Mouse (Mus musculus) heart, adult 2 months (tissue): ENCODE measurements around the gene 2410137M14Rik. TPM values are rescaled to one million over a fixed set of nuclear protein-coding genes. Genes with fewer than 3 reads are reported as not detected.

ENCODE experiments used
- DNase-seq, 2 experiments: peaks; one replicate each; pipeline ENCODE4 v3.0.0; 2021
- H3K27ac ChIP-seq: fragments of 200-600 bp; 2 replicates; pipeline ENCODE4 v1.8.1; 2022
- H3K27me3 ChIP-seq: fragments of 200-500 bp; 2 replicates; pipeline ENCODE4 v1.6.1; 2012; ENCODE audit warnings: mild to moderate bottlenecking, low read length, inconsistent platforms, mixed read lengths; ENCODE audit not compliant: control insufficient read depth, insufficient read depth
- H3K36me3 ChIP-seq: fragments of 200-500 bp; 2 replicates; pipeline ENCODE4 v1.6.1; 2012; ENCODE audit warnings: low read length, inconsistent platforms; ENCODE audit not compliant: control insufficient read depth, insufficient read depth
- H3K4me1 ChIP-seq: fragments of 200-500 bp; 2 replicates; pipeline ENCODE4 v1.6.1; 2011; ENCODE audit warnings: low read length; ENCODE audit not compliant: control insufficient read depth, insufficient read depth
- H3K4me3 ChIP-seq: fragments of 200-600 bp; 2 replicates; pipeline ENCODE4 v1.8.1; 2022
- H3K79me2 ChIP-seq: fragments of 200-500 bp; replicated peaks from 2 replicates; pipeline ENCODE4 v1.6.1; 2012; ENCODE audit warnings: mild to moderate bottlenecking, inconsistent platforms, low read length, moderate library complexity, mixed read lengths; ENCODE audit not compliant: control insufficient read depth, insufficient read depth
- H3K9ac ChIP-seq: fragments of 200-500 bp; 2 replicates; pipeline ENCODE4 v1.6.1; 2012; ENCODE audit warnings: low read depth, mild to moderate bottlenecking, control low read depth, inconsistent platforms, low read length, mixed read lengths
- CTCF ChIP-seq: fragments of 200-600 bp; IDR thresholded peaks from 2 replicates; pipeline ENCODE4 v1.8.1; 2022; ENCODE audit warnings: antibody characterized with exemption, mild to moderate bottlenecking, moderate library complexity
- EP300 ChIP-seq: fragments of 200-500 bp; IDR thresholded peaks from 2 replicates; pipeline ENCODE4 v1.6.1; 2011; ENCODE audit warnings: low read depth, low read length, control low read depth; ENCODE audit not compliant: insufficient read depth
- POLR2A ChIP-seq: fragments of 200-500 bp; IDR thresholded peaks from 2 replicates; pipeline ENCODE4 v1.6.1; 2011; ENCODE audit warnings: mild to moderate bottlenecking, low read depth, low read length, control low read depth; ENCODE audit not compliant: insufficient read depth
- WGBS: fragments of 180-500 bp; shearing (Covaris S2); methylation state at CpG from one replicate; pipeline ENCODE4 v1.1.7; 2018; 5-methylcytosine and 5-hydroxymethylcytosine counted together
- intact Hi-C: fragments of 180-260 bp; cut with DNase I; formaldehyde crosslinking; loops from one replicate; pipeline ENCODE4 v1.15.1; 2025
- polyA plus RNA-seq: library from polyadenylated mRNA; depleted of rRNA; stranded (reverse); fragments of >200 nt; gene quantifications from 2 replicates; pipeline ENCODE4 v1.2.3, GENCODE M21; 2012
- total RNA-seq, 2 experiments: library from RNA; stranded (reverse); gene quantifications; 2 replicates each; pipeline ENCODE4 v1.2.3; 2021

2410137M14Rik gene
- total and polyA plus RNA-seq, 3 experiments = 0.27 to 0.63 (median 0.61) TPM

- no peak for DNase-seq
- WGBS = 93% methylated on average over 17 of the region's 17 CpGs
- Histone ChIP-seq H3K36me3 (no peaks in the 10 kb centered on the region), H3K4me1 (no peaks in the 10 kb centered on the region), H3K4me3 (no peak overlapping the region), H3K27ac (no peak overlapping the region), H3K79me2 (no peaks in the 10 kb centered on the region), H3K27me3 (no peaks in the 10 kb centered on the region), H3K9ac (no peak overlapping the region)
- intact Hi-C loops = no loop called here
- TF ChIP-seq EP300 = no peak
- no peak for TF ChIP-seq POLR2A
- no peak for TF ChIP-seq CTCF
These were observed 28.5 kb upstream of the 2410137M14Rik start for GRCm38 (mm10) chr17:37009460-37010042.

GRCm38 (mm10) chr17:37008161-37008560 is 27.1 kb upstream of the 2410137M14Rik start:
- no peaks in the 10 kb centered on the region for H3K79me2 ChIP-seq
- no peaks in the 10 kb centered on the region for H3K36me3 ChIP-seq
- H3K27me3 ChIP-seq = no peaks in the 10 kb centered on the region
- no peak for DNase-seq
- no peak overlapping the region for H3K27ac ChIP-seq
- 87% methylated on average over 6 of the region's 6 CpGs for WGBS
- H3K4me3 ChIP-seq = no peak overlapping the region
- intact Hi-C loops = no loop called here
- no peak for TF ChIP-seq CTCF
- no peak for TF ChIP-seq POLR2A
- TF ChIP-seq EP300 = no peak
- no peak overlapping the region for H3K9ac ChIP-seq
- H3K4me1 ChIP-seq = no peaks in the 10 kb centered on the region

GRCm38 (mm10) chr17:37003366-37003765 is 22.3 kb upstream of the 2410137M14Rik start:
- WGBS = 27% methylated on average over 4 of the region's 4 CpGs
- Histone ChIP-seq H3K4me1 (no peaks in the 10 kb centered on the region), H3K4me3 (peak overlapping the region; percentile 60; the same call in 1 of the 2 replicates), H3K27me3 (no peaks in the 10 kb centered on the region), H3K27ac (no peak overlapping the region), H3K36me3 (no peaks in the 10 kb centered on the region), H3K79me2 (no peaks in the 10 kb centered on the region), H3K9ac (no peak overlapping the region)
- intact Hi-C loops = no loop called here
- TF ChIP-seq CTCF = no peak
- TF ChIP-seq EP300 = no peak
- TF ChIP-seq POLR2A = no peak
- DNase-seq = no peak

GRCm38 (mm10) chr17:37002364-37003330 is 21.6 kb upstream of the 2410137M14Rik start:
- Histone ChIP-seq H3K4me1 (no peaks in the 10 kb centered on the region), H3K27ac (peak overlapping the region; percentile 59), H3K27me3 (no peaks in the 10 kb centered on the region), H3K36me3 (no peaks in the 10 kb centered on the region), H3K79me2 (no peaks in the 10 kb centered on the region), H3K4me3 (peak overlapping the region; percentile 60), H3K9ac (peak overlapping the region; percentile 63)
- TF ChIP-seq CTCF (no peak), POLR2A (no peak), EP300 (no peak)
- 1% methylated on average over 49 of the region's 49 CpGs for WGBS
- intact Hi-C loops = no loop called here
- peak; percentile 44 to 53 for DNase-seq

GRCm38 (mm10) chr17:37000863-37001262 is 19.8 kb upstream of the 2410137M14Rik start, which contains the start of gene Zfp57:
TSS of gene Zfp57 (plus strand) at chr17:37001163.
- Histone ChIP-seq H3K27me3 (no peaks in the 10 kb centered on the region), H3K4me3 (no peak within 1 kb of the TSS), H3K79me2 (no peaks in the 10 kb centered on the region), H3K36me3 (no peaks in the 10 kb centered on the region), H3K27ac (no peak within 1 kb of the TSS), H3K4me1 (no peaks in the 10 kb centered on the region), H3K9ac (no peak within 1 kb of the TSS)
- DNase-seq = no peak
- WGBS = 92% methylated on average over 7 of the region's 7 CpGs
- TF ChIP-seq EP300 (no peak), POLR2A (no peak)
- intact Hi-C loops = no loop called here

GRCm38 (mm10) chr17:36998477-36998876 is 17.4 kb upstream of the 2410137M14Rik start:
- Histone ChIP-seq H3K79me2 (no peaks in the 10 kb centered on the region), H3K27me3 (no peaks in the 10 kb centered on the region), H3K27ac (no peak overlapping the region), H3K4me1 (no peaks in the 10 kb centered on the region), H3K4me3 (no peak overlapping the region), H3K36me3 (no peaks in the 10 kb centered on the region), H3K9ac (no peak overlapping the region)
- DNase-seq = no peak
- intact Hi-C loops = no loop called here
- no peak for TF ChIP-seq EP300
- TF ChIP-seq POLR2A = no peak
- no peak for TF ChIP-seq CTCF
- WGBS = 62% methylated on average over 2 of the region's 2 CpGs
